Mouse (Mus musculus): ENCODE data around the gene Vapa.

Vapa gene

GRCm38 (mm10) chr17:65623130-65623529 lies 9.8 kb upstream of the Vapa start:
- no peak for DNase-seq

- no peak for DNase-seq
Observed at GRCm38 (mm10) chr17:65618431-65618830, 5.1 kb upstream of the Vapa start.

DNA sequence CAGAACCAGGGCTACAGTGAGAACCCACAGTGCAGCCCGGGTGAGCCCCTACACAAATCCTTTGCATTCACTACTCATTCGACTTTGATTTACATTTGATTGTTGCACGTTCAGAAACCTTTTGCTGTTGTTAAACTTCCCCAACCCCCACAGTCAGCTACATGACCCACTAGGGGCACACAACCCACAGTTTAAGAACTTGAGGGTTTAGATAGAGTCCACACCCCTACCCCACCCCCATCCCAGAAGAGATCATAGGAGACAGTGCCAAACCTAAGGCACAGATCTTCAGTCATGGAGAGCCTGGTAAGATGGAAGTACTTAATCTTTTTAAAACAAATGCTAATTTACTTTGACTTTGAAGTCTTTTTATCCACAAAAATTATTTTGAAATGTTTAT lies 2.3 kb upstream of the Vapa start:
- no peak for DNase-seq

- no peak for DNase-seq
Observed at GRCm38 (mm10) chr17:65614431-65614830, 1.1 kb upstream of the Vapa start.

DNA sequence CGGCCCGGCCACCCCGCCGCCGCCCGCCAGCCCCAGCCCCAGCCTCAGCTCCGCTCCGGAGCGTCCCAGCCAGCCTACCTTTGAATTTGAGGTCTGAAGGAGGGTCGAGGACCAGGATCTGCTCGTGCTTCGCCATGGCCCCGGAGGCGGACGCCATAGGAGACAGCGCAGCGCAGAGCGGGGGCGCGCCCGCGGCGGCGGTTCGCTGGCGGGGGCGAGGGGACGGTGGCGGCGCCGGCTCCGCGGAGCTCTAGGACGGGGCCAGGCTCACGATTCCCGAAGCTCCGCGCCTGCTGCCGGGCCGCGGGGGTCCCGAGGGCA lies 253 bp downstream of the Vapa start:
- no peak for DNase-seq

DNA sequence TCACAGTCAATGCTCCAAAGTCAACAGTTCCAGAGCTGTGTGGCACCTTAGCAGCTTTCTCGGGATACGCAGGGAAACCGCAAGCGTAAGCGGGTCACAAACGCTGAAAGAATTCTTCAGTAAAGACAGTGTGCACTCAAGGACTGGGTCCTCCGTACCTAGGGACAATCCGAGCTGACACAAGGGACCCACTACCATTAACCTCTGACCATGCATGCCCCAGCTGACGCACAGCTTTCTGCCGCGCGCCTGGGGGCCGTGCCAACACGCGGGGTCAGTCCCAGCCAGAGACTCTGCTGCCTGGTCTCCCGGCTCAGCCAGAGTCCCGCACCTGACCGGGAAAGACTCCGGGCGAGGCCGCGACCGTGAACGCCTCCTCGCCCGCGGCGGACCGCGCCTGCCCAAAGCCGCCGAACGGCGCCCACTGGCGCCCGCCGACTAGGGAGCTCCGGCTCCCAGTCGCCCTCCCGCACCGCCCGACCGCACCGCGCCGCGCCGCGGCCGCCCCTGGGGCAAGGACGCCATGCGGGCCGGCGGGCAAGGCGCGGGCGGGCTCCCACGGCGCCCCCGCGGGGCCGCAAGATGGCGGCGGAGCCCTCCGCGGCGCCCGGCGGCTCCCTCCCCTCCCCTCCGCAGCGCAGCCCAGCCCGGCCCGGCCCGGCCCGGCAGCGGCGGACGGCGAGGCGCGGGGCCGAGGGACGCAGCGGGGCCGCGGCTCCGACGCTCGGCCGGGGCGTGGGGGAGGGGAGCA lies 789 bp downstream of the Vapa start:
- peak; percentile 30 for DNase-seq

DNA sequence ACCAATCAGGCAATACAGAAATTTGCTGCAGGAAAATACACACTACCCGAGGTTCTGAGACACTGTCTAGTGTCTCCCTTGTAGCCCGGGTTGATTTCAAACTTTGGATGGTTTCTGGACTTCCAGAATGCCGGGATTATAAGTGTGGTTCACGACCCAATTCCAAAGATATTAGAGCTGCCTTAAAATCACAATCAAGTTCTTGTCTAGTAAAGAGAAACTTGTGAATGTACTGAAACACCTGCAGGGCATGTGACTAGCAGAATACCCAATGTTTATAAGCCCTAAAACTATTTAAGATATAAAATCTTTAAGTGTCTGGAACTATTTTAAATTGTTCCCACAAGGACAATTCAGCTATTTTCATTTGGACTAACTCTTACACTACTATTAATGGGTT lies 1.6 kb downstream of the Vapa start:
- DNase-seq: no peak

DNA sequence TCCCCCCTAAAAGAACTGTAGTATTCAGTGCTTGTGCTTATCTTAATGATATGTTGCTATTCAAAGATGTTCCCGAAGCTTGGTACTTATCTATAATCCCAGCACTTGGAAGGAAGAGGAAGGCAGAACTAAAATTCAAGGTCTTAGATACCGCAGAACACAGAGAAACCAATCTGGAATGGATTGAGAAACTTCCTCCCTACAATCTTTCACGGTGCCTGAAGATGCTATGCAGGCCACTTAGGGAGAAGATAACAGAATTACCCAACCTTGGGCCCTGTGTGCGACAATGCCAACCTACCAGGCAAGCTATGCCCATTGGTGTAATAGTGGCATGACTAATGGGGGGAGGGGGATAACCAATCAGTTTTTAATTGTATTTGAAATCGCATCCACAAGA lies 4.6 kb downstream of the Vapa start:
- no peak for DNase-seq

GRCm38 (mm10) chr17:65608312-65608687 lies 5.1 kb downstream of the Vapa start:
- no peak for DNase-seq

- no peak for DNase-seq
Observed at GRCm38 (mm10) chr17:65607574-65608311, 5.6 kb downstream of the Vapa start.

GRCm38 (mm10) chr17:65606014-65606413 lies 7.3 kb downstream of the Vapa start:
- no peak for DNase-seq

- no peak for DNase-seq
Observed at GRCm38 (mm10) chr17:65604892-65605291, 8.5 kb downstream of the Vapa start.

DNA sequence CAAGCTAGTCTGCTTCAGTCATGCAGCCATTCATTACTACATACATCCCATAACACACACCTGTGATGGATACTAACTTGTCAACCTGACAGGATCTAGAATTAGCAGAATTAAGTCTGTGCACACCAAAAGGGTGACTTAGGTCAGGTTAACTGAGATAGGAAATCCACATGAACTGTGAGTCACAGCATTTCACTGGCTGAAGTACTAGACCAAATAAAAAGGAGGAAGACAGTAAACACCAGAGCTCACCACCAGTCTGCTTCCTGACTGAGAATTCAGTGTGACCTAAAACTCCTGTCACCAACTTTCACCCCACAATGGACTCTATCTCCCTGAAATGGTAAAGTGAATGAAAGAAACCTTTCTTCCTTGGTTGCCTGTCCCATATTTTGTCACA lies 9.0 kb downstream of the Vapa start:
- no peak for DNase-seq

DNA sequence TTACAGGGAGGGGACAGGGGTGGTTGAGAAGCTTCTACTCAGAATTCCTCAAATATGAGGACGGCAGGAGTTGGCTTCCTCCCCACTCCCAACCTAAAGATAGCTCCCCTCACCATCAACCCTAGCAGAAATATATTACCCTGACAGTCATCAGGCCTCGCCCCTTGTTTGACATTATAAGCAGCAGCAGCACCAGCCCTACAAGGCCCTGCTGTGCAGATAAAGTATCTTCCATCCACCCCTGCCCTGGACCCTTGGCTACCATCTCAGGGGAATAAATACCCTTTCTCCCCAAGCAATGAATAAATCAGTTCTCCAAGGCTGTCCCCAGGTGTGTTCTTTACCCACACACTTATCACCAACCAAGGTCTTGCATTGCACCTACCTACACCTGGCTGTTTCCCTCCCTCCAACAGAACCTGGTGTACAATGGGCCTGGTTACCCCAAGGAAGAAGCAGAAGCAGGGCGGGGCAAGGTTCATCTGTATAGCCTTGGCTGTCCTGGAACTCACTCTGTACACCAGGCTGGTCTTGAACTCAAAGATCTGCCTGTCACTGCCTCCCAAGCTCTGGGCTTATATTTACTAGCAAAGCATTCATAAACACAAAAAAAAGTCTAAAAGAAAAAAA lies 15.4 kb downstream of the Vapa start:
- no peak for DNase-seq

DNA sequence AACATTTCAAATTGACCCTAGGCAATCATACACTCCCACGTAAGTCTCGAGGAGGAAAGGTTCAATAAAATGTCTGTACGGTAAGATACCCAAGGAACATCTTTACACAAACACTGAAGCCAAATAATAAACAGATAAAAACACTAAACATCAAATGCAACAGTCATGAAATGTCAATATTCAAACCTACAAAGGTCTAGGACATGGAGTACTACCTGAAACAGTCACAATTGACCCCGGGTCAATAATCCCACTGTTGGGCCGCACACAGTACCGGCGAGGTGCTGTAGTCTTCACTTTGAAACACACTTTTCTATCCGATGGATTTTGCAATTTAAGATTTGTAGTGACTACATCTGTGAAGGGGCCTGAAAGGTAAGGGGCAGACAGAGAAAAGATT lies 18.7 kb downstream of the Vapa start:
- no peak for DNase-seq

DNA sequence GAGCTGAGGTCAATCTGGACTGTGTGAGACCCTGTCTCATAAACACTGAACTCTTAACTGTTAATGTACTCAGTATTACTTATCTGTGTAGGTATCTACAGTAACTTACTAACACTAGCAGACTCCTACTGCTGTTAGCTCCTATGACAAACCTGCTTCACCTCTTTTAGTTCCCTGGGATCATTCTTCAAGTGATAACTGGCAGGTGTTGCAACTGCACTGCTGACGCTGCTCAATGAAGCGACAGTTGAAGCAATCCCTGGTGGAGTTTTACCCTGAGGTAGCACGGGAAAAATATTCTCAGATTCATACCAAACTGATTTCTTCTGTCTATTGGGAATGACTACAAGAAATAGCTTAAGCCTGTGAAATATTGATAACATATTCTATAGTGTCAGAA lies 26.5 kb downstream of the Vapa start:
- DNase-seq: no peak

DNA sequence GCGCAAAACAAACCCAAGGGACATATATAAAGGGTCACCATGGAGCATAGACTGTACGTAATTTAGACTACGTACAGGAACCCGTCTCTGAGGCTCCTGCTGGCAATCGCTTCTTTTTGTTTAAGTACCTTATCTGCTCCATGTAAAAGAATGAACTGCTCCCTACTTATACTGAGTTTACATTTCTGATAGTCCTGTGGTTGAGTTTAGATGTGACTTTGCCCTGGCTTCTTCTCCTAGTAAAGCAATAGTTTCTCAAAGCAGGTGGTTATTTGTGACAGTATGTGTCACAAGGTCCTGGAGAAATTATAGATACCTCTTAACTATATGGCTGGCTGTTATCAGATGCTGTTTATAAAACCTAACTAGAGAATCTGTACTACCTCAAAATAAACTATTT lies 31.9 kb downstream of the Vapa start:
- DNase-seq: no peak

DNA sequence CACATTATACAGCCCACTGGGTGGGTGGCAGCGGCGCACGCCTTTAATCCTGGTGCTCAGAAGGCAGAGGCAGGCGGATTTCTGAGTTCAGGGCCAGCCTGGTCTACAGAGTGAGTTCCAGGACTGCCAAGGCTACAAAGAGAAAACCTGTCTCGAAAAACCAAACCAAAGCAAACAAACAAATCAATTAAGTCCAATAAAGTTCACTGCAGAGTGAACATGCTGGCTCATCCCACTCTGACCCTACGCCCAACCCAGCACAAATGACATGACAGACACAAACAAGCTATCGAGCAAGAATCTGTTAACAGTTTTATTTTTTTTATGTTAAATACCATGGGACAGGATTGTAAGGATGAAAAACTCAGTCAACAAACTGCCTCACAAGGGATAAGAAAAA lies 33.6 kb downstream of the Vapa start:
- DNase-seq: no peak

DNA sequence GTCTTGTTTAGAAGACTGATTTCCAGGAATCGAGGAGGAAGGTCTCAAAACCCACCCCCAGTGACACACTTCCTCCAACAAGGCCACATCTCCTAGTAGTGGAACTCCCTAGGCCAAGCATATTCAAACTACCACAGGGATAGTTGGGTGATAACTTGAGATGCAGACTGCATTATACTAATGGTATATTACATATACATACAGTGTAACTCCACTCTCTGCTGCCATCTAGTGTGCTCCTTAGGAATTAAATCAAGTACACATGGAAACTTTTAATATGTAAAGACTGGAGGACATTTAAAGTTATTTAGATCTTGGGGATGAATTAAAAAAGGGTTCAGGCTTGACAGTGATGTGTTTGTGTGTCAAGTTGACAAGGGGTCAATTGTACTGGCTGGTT lies 38.0 kb downstream of the Vapa start:
- DNase-seq: no peak

DNA sequence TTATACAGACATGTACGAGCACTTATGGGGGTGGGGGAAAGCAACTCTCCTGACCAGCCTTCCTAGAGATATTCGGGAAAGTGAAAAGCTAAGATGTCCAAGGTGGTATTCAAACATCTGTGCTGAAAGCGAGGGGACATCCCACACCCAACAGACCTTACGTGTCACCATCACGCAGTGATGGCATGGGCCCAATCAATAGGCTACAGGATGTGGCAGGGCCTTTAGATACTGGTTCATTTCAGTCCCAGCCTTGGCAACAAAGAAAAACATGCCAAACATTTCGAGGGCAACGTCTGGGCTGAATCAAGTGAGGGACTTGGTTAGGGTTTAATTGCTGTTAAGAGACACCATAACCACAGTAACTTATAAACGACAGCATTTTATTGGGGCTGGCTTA lies 38.5 kb downstream of the Vapa start:
- DNase-seq: no peak

DNA sequence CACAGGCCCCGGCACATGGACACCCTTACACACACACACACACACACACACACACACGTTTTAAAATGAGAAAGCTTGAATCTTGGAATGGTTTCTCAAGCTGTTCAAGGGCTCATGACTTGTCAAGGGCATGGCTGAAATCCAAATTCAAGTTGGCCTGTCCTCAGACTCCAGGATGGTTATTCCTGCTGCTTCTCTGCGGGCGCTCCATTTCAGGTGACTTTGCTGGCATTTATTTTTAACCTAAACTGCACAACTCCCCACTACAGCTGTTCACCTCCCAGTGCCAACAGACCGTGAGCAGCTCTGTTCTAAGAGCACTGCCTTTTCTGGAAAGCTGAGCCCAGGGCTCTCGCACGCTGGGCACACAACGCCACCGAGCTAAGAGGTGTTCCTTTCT lies 41.5 kb downstream of the Vapa start:
- DNase-seq: no peak

GRCm38 (mm10) chr17:65571466-65571865 lies 41.9 kb downstream of the Vapa start:
- no peak for DNase-seq

DNA sequence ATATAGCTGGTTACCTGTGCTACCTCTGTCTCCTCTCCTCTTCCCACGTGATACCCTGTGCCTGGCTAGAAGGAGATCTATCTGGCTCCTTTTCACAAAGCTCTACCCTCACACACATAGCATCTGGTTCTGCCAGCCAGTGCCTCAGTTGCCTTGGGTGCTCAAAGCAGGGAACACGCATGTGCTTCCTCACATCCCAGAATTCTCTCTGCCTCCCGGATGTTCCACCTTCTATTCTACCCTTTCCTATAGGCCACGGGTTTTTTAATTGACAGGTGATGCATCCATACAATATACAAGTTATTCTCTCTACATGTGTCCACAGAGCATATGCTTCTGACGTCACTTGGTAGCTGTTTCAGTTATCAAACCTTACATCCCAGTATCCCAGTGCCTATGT lies 49.2 kb downstream of the Vapa start:
- DNase-seq: no peak

DNA sequence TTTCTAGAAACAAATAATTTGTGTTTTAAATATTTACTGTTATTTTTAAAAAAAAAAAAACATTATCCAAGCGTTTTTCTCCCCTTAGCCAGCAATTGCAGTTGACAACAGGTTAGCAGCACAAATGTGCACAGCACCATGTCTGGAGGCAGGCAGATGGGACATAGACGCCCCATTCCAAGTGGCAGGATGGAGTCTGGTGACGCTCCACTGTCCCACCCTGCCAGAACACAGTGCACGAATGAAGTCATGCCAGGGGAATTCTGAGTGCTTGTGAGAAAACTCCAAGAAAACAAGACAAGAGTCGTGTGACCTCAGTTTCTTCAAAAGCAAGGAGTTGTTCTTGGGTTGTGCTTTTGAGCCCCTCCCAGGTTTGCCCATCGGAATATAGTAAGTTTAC lies 50.0 kb downstream of the Vapa start:
- DNase-seq: no peak

DNA sequence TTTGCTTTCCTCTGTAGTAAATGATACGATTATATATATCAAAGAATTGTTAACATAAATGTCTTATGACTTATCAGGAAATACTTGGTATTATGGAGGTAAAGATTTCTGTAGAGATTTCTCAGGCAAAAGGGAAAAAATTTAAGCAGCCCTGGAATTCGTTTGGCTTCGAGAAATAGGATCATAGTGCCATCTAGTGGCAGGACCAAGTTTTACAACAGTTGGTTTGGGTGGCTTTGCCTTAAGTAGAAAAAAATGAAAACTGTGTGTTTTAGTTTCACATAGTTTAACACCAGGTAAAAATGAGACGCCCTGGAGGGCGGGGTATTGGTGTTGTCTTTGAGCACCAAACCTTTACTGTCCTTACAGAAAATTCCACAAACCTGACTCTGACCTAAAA lies 50.6 kb downstream of the Vapa start:
- no peak for DNase-seq

Data from layer of hippocampus, adult 9-11 months (tissue).